Mouse (Mus musculus): Measurements from ENCODE around the gene Rgs9bp.

DNA sequence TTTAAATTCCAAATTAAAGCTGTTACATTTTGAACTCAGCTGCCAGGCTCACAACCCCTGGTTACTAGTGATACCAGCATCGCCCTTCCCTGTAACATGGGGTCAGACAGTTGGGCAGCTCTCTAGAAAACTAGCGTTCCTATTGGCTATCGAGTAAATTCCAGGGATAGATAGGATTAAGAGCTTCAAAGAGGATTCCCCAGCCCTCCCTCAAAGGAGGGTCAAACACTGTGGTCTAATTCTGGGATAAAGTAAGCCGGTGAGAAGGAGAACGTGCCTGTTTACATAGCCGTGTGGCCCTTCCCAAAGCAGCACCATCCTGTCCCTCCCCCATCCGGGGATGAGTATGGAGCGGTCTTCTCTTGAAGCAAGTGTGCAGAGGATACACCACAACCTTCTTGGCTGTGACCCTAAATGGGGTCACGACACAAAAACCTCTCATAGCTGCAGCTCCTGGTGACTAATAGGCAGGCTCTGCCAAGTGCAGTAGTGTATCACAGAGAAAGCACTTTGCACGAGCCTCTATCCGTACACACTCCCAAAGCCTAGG, 1.8 kb downstream of the Rgs9bp start:
- TF ChIP-seq ZNF384 (IDR thresholded peaks at IDR 0.05; ENCODE audit: low read depth, low read length) (no peak), MAFK (IDR thresholded peaks at IDR 0.05; ENCODE audit: insufficient read depth, low read depth, low read length) (no peak), ZC3H11A (IDR thresholded peaks at IDR 0.05; ENCODE audit: borderline replicate concordance, low read depth, low read length) (no peak), HCFC1 (IDR thresholded peaks at IDR 0.05; ENCODE audit: borderline replicate concordance, insufficient read depth, low read length) (no peak), CHD2 (IDR thresholded peaks at IDR 0.05; ENCODE audit: low read depth, low read length) (no peak)
